Mouse (Mus musculus): Measurements from ENCODE around the gene Slc38a7.

DNA sequence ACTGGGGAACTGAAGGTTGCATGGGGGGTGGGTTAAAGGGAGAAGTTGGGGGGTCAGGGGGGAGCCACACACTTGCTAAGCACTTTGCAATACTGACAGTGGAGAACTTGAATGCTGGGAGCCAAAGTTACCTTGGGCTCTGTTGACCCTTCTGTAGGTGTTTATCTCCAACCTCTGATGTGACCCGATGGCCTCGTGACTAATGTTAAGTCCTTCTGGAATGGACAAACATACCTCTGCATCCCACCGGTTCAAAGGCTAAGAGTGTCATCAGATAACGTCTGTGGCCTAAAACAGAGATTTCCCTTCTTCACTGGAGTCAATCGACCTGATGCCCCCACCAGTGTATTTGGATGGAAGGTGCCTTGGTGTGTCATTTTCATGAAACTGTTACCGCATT lies 32.1 kb downstream of the Slc38a7 start:
- TF ChIP-seq USF1 (IDR thresholded peaks at IDR 0.05; ENCODE audit: low read depth) (no peak), CEBPB (IDR thresholded peaks at IDR 0.05; ENCODE audit: low read depth) (no peak), CTCF (IDR thresholded peaks at IDR 0.05; ENCODE audit: control insufficient read depth, insufficient read depth, insufficient read length) (no peak), MYOD1 (IDR thresholded peaks at IDR 0.05; ENCODE audit: control insufficient read depth, insufficient read length, low read depth) (no peak), MYOG (IDR thresholded peaks at IDR 0.05; ENCODE audit: control insufficient read depth, extremely low read depth, insufficient read length) (no peak), MAX (IDR thresholded peaks at IDR 0.05) (no peak)
